7 mouse cellular contexts compared by ENCODE assay signal in the genomic region with DNA sequence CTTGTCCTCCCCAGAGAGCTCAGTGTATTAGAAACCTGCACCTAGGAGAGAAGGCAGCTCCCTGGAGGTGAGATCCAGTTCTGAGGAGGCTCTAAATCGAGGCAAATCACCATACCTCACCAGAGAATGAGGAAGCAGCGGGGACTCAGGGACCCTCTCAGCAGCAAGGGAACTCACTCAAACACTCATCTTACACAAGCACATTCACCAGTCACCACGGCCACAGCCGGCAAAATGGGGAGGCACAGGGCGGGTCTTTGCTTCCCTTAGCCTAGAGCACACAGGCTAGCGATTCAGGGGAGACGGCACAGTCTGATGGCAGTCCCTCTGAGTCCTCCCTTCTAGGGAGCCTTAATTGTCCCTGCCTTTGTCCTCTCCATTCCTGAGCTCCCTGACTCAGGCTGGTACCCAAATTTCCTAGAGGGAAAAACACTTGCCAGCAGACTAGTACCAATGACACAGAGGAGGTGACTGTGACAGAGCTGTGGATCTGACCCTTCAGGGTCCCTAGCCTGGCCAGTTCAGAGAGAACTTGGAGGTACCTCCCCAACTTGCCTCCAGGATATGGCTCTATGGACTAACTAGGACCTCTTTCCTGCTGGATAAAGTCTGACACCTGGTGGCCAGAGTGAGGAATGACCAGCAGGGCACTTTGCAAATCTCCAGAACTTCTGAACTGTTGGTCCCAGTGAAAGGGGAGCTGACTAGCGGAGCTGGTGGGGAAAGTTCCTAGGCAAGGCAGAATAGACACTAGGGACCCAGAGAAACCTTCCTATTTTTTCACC. TPM values are rescaled to one million over a fixed set of nuclear protein-coding genes. Genes with fewer than 3 reads are reported as not detected.
DNase-seq lines count a peak whose midpoint lies in the region; ATAC-seq and TF ChIP-seq lines count a peak whose summit lies in the region.

No protein-coding gene starts in this region.

- no peaks in the 10 kb centered on the region for H3K36me3 ChIP-seq in kidney, postnatal 0 days (ENCODE audit: insufficient read depth, low read length)
- no peaks in the 10 kb centered on the region for H3K36me3 ChIP-seq in lung, postnatal 0 days (ENCODE audit: insufficient read depth, low read length)

- no peak overlapping the region for H3K4me2 ChIP-seq in kidney, postnatal 0 days (ENCODE audit: low read length)
- no peak overlapping the region for H3K4me2 ChIP-seq in lung, postnatal 0 days (replicated peaks; ENCODE audit: low read depth, low read length)

- H3K4me3 ChIP-seq in kidney, postnatal 0 days (replicated peaks; ENCODE audit: low read depth, low read length), result no peak overlapping the region
- H3K4me3 ChIP-seq in lung, postnatal 0 days (ENCODE audit: low read depth, low read length), result no peak overlapping the region

- WGBS in kidney, postnatal 0 days, result 20% methylated on average over 8 of the region's 8 CpGs
- WGBS in lung, postnatal 0 days, result 11% methylated on average over 8 of the region's 8 CpGs

- H3K9ac ChIP-seq in kidney, postnatal 0 days (ENCODE audit: low read depth, low read length), result no peak overlapping the region
- no peak overlapping the region for H3K9ac ChIP-seq in lung, postnatal 0 days (replicated peaks; ENCODE audit: low read depth)

- H3K27ac ChIP-seq in kidney, postnatal 0 days, result no peak overlapping the region
- H3K27ac ChIP-seq in lung, postnatal 0 days (ENCODE audit: low read length), result no peak overlapping the region

- peak; percentile 70 for DNase-seq in MEL-GATA-1-ER (ENCODE audit: extremely low read depth, low read depth)
- peak; percentile 74 to 79 for DNase-seq in cerebellum, postnatal 25 days
- peak; percentile 94 for DNase-seq in kidney, postnatal 0 days (ENCODE audit: low spot score)
- DNase-seq in lung, postnatal 0 days (ENCODE audit: low spot score), result peak; percentile 93
- peak; percentile 37 to 41 for DNase-seq in right cerebral cortex, postnatal 36 days (ENCODE audit: low spot score in 2 of 2)

- ATAC-seq in CD4-positive, CD25-positive, alpha-beta regulatory T cell, adult 4 months, result peak; percentile 14
- peak; percentile 41 for ATAC-seq in granulocyte monocyte progenitor cell, adult 5-6 weeks (replicated peaks; ENCODE audit: poor library complexity, severe bottlenecking)
- ATAC-seq in kidney, postnatal 0 days (replicated peaks; ENCODE audit: low FRiP score, low read depth), result peak; percentile 23; the same call in 1 of the 2 replicates
- ATAC-seq in lung, postnatal 0 days, result peak; percentile 11

- no peak for TF ChIP-seq EP300 in lung, postnatal 0 days (IDR thresholded peaks at IDR 0.05)

- peaks cover 20% of the 10 kb centered on the region for H3K4me1 ChIP-seq in kidney, postnatal 0 days (replicated peaks; ENCODE audit: insufficient read depth, low read length)
- H3K4me1 ChIP-seq in lung, postnatal 0 days (ENCODE audit: insufficient read depth, low read depth, low read length), result peaks cover 7% of the 10 kb centered on the region; the same call in 1 of the 2 replicates

- TF ChIP-seq CTCF in kidney, postnatal 0 days (IDR thresholded peaks at IDR 0.05; ENCODE audit: low read depth), result peak; percentile 97
- peak; percentile 98 for TF ChIP-seq CTCF in lung, postnatal 0 days (IDR thresholded peaks at IDR 0.05)

- no peaks in the 10 kb centered on the region for H3K9me3 ChIP-seq in kidney, postnatal 0 days (replicated peaks; ENCODE audit: low read length)
- no peaks in the 10 kb centered on the region for H3K9me3 ChIP-seq in lung, postnatal 0 days (ENCODE audit: low read length)

- H3K27me3 ChIP-seq in kidney, postnatal 0 days (ENCODE audit: insufficient read depth, low read length), result no peaks in the 10 kb centered on the region
- H3K27me3 ChIP-seq in lung, postnatal 0 days (replicated peaks; ENCODE audit: insufficient read depth, low read length), result no peaks in the 10 kb centered on the region

RNA-seq across cellular contexts. Expression of a gene that starts 3.6 kb away (rescaled TPM):
- polyA plus RNA-seq in CD4-positive, CD25-positive, alpha-beta regulatory T cell, adult 4 months (2017; shearing (Covaris generic)), result 100 to 1,000 TPM; 117 to 127 TPM
- 68.6 and 117 TPM in 2 replicates for total RNA-seq in granulocyte monocyte progenitor cell, adult 5-6 weeks (2014; fragmentation: Nextera tagmentation)
- 69.5 and 92.0 TPM in 2 replicates for total RNA-seq in granulocyte monocyte progenitor cell, adult 5-6 weeks (2017)
- 40.9 and 43.6 TPM in 2 replicates for polyA plus RNA-seq in kidney, postnatal 0 days (2015; fragmentation: Nextera tagmentation; extraction: Ambion mirVana)
- polyA plus RNA-seq in lung, postnatal 0 days (2015; fragmentation: Nextera tagmentation; extraction: Ambion mirVana), result 58.6 and 63.6 TPM in 2 replicates

RNA-seq across cellular contexts. Expression of a gene that starts 13.9 kb away (rescaled TPM):
- polyA plus RNA-seq in CD4-positive, CD25-positive, alpha-beta regulatory T cell, adult 4 months (2017; shearing (Covaris generic)), result not detected
- total RNA-seq in granulocyte monocyte progenitor cell, adult 5-6 weeks (2014; fragmentation: Nextera tagmentation), result not detected in 2 replicates
- not detected in 2 replicates for total RNA-seq in granulocyte monocyte progenitor cell, adult 5-6 weeks (2017)
- not detected in 2 replicates for polyA plus RNA-seq in kidney, postnatal 0 days (2015; fragmentation: Nextera tagmentation; extraction: Ambion mirVana)
- not detected in 2 replicates for polyA plus RNA-seq in lung, postnatal 0 days (2015; fragmentation: Nextera tagmentation; extraction: Ambion mirVana)

RNA-seq across cellular contexts. Expression of a gene that starts 14.0 kb away (rescaled TPM):
- 10 to 100 TPM; 35.0 to 46.5 TPM for polyA plus RNA-seq in CD4-positive, CD25-positive, alpha-beta regulatory T cell, adult 4 months (2017; shearing (Covaris generic))
- total RNA-seq in granulocyte monocyte progenitor cell, adult 5-6 weeks (2014; fragmentation: Nextera tagmentation), result 6.8 and 7.4 TPM in 2 replicates
- 0.67 and 1.8 TPM in 2 replicates for total RNA-seq in granulocyte monocyte progenitor cell, adult 5-6 weeks (2017)
- 6.5 and 6.7 TPM in 2 replicates for polyA plus RNA-seq in kidney, postnatal 0 days (2015; fragmentation: Nextera tagmentation; extraction: Ambion mirVana)
- polyA plus RNA-seq in lung, postnatal 0 days (2015; fragmentation: Nextera tagmentation; extraction: Ambion mirVana), result 7.6 and 8.0 TPM in 2 replicates

RNA-seq across cellular contexts. Expression of a gene that starts 26.6 kb away (rescaled TPM):
- 10 to 100 TPM; 63.6 to 83.6 TPM for polyA plus RNA-seq in CD4-positive, CD25-positive, alpha-beta regulatory T cell, adult 4 months (2017; shearing (Covaris generic))
- 27.8 and 41.3 TPM in 2 replicates for total RNA-seq in granulocyte monocyte progenitor cell, adult 5-6 weeks (2014; fragmentation: Nextera tagmentation)
- 16.0 and 16.3 TPM in 2 replicates for total RNA-seq in granulocyte monocyte progenitor cell, adult 5-6 weeks (2017)
- 22.8 and 25.7 TPM in 2 replicates for polyA plus RNA-seq in kidney, postnatal 0 days (2015; fragmentation: Nextera tagmentation; extraction: Ambion mirVana)
- polyA plus RNA-seq in lung, postnatal 0 days (2015; fragmentation: Nextera tagmentation; extraction: Ambion mirVana), result 14.1 and 14.3 TPM in 2 replicates

RNA-seq across cellular contexts. Expression of a gene that starts 36.2 kb away (rescaled TPM):
- polyA plus RNA-seq in CD4-positive, CD25-positive, alpha-beta regulatory T cell, adult 4 months (2017; shearing (Covaris generic)), result 100 to 1,000 TPM; 835 to 936 TPM
- 406 and 527 TPM in 2 replicates for total RNA-seq in granulocyte monocyte progenitor cell, adult 5-6 weeks (2014; fragmentation: Nextera tagmentation)
- total RNA-seq in granulocyte monocyte progenitor cell, adult 5-6 weeks (2017), result 494 and 518 TPM in 2 replicates
- polyA plus RNA-seq in kidney, postnatal 0 days (2015; fragmentation: Nextera tagmentation; extraction: Ambion mirVana), result 804 and 864 TPM in 2 replicates
- 619 and 631 TPM in 2 replicates for polyA plus RNA-seq in lung, postnatal 0 days (2015; fragmentation: Nextera tagmentation; extraction: Ambion mirVana)

Comparison
In these comparisons a context has a peak if more than half of its experiments do, and no peak if none do; other contexts are left out.
1. DNase-seq: peak in every context shown above with its lines; median percentile 94 in kidney, postnatal 0 days; 93 in lung, postnatal 0 days; 76 in cerebellum, postnatal 25 days; 70 in MEL-GATA-1-ER; 39 in right cerebral cortex, postnatal 36 days.